Mouse (Mus musculus) macrophage (primary cell): Measurements from ENCODE around the gene Wdr61. TPM values are rescaled to one million over a fixed set of nuclear protein-coding genes. Genes with fewer than 3 reads are reported as not detected.
A peak's percentile ranks its signal among the peaks of the same experiment; 100 is the strongest.

ENCODE experiments used
- H3K27ac ChIP-seq: fragments of 350-480 bp; formaldehyde crosslinking; 2 replicates; pipeline ENCODE4 v1.9.0; 2021
- H3K36me3 ChIP-seq: fragments of 350-480 bp; formaldehyde crosslinking; 2 replicates; pipeline ENCODE4 v1.9.0; 2021; ENCODE audit errors: inconsistent target
- H3K4me3 ChIP-seq: fragments of 350-480 bp; formaldehyde crosslinking; 2 replicates; pipeline ENCODE4 v1.9.0; 2021; ENCODE audit errors: inconsistent target
- H3K79me2 ChIP-seq: fragments of 350-480 bp; formaldehyde crosslinking; 2 replicates; pipeline ENCODE4 v1.9.0; 2021; ENCODE audit errors: inconsistent target
- WGBS: methylation state at CpG from one replicate; pipeline ENCODE4 v1.1.7; 2026; ENCODE audit warnings: inconsistent platforms; ENCODE audit not compliant: missing documents; 5-methylcytosine and 5-hydroxymethylcytosine counted together
- polyA plus RNA-seq: library from polyadenylated mRNA; stranded (reverse); fragments of 250-400 nt; gene quantifications from 3 replicates; pipeline ENCODE4 v1.2.4, GENCODE M21; 2018; ENCODE audit warnings: inconsistent platforms
- total RNA-seq, 78 experiments: library from RNA; depleted of rRNA; stranded (reverse); fragments of 250-400 nt; gene quantifications; 1 replicate in 9 of 78; 2 replicates in 24 of 78; 3 replicates in 43 of 78; 4 replicates in 2 of 78; pipeline ENCODE4 v1.2.4; 2018; ENCODE audit warnings: inconsistent platforms in 56 of 78

Wdr61 gene
- 10 to 100 TPM in 24 of 26 experiments, 1 to 10 TPM in 2; 5.7 to 34.4 (median 23.9) TPM for total RNA-seq (2018; cell fraction: chromatin; rRNA removed)
- 10 to 100 TPM; 33.1 to 45.1 (median 40.3) TPM for total RNA-seq (2018; cell fraction: cytosol; rRNA removed)
- 10 to 100 TPM; 10.3 to 35.1 (median 19.3) TPM for total RNA-seq (2018; cell fraction: nucleus; rRNA removed)
- polyA plus RNA-seq, result 42.4 to 61.6 TPM (median 42.5 TPM) in 3 replicates

DNA sequence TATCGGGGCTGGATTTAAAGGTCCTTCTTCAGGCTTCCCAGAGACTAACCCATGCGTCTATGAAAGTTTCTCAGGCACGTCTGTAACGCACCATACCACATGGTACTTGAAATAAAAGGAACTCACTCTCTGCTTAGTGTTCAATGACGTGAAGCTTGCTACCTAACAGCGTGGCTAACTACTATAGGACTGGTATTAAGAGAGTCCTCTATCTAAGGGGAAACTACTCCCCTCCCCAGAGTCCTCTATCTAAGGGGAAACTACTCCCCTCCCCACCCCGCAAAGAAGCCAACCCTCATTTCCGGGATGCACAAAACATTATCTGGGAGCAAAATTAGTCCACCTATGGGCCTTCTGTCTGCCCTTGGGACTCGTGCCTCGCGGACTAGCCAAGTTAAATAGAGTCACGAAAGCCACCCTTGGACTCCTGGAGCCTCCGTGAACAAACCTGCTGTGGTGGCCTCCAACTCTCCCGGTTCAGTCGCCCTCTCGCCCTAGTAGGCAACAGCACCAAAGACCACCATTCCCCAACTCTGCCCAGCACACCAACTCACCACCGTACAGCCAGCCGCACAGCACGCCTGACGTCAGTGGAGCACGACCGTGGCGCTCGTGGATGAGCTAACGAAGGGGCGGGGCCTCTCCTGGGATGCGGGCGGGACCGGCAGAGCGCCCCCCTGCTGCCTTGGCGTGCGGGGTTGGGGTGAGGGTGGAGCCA is at the start of gene Wdr61:
Wdr61 (minus strand) TSS at position 599 of the 718 bp plus-strand sequence.
- WGBS, result 2% methylated on average over 32 of the region's 32 CpGs
- Histone ChIP-seq H3K36me3 (peaks cover 6% of the 10 kb centered on the region), H3K79me2 (peaks cover 38% of the 10 kb centered on the region), H3K27ac (peak within 1 kb of the TSS; percentile 40), H3K4me3 (peak within 1 kb of the TSS; percentile 94)

DNA sequence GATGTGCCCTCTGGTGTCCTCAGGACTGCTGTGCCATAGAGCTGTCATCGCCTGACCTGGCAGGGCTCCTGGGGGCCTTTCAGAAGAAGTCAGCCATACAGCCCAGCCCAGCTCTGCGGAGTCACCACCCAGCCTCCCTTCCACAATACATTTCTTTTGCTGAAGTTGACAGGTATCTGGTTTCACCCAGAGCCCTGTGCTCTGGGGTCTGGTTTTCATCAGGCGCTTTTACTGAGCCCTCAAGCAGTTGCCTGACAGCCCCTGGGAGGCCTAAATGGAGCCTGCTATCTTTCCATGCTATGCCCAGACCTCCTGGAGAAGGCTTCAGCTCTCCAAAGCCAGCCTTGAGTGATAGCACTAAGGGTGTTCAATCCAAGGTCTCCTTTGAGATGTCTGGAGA is 49.7 kb upstream of the Wdr61 start:
- H3K4me3 ChIP-seq, result no peak overlapping the region
- H3K36me3 ChIP-seq, result no peaks in the 10 kb centered on the region
- 80% methylated on average over 3 of the region's 3 CpGs for WGBS
- no peaks in the 10 kb centered on the region for H3K79me2 ChIP-seq
- H3K27ac ChIP-seq, result no peak overlapping the region

DNA sequence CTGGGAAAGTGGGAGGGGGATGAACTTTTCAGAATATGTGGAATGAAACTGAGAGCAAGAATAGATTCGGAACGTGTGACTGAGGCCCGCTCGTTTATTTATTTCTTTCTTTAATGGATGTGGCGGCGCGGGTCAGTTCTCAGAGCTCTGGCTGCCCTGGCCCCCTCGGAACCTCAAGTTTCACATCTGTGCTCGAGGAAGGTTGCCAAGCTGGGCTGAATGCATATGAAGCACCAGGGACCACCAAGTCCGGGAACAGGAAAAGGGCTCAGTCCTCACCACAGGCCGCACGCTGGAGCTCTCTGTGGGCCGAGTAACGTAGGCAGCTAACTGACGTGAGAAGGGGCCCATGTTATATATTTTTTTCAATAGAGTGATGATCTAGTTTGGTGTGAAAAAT is 48.2 kb upstream of the Wdr61 start:
- Histone ChIP-seq H3K36me3 (no peaks in the 10 kb centered on the region), H3K79me2 (no peaks in the 10 kb centered on the region), H3K4me3 (no peak overlapping the region), H3K27ac (no peak overlapping the region)
- 90% methylated on average over 15 of the region's 15 CpGs for WGBS

GRCm38 (mm10) chr9:54779280-54779679 is 45.0 kb upstream of the Wdr61 start:
- Histone ChIP-seq H3K27ac (no peak overlapping the region), H3K4me3 (no peak overlapping the region), H3K36me3 (no peaks in the 10 kb centered on the region), H3K79me2 (no peaks in the 10 kb centered on the region)
- WGBS, result 86% methylated on average over 8 of the region's 8 CpGs

DNA sequence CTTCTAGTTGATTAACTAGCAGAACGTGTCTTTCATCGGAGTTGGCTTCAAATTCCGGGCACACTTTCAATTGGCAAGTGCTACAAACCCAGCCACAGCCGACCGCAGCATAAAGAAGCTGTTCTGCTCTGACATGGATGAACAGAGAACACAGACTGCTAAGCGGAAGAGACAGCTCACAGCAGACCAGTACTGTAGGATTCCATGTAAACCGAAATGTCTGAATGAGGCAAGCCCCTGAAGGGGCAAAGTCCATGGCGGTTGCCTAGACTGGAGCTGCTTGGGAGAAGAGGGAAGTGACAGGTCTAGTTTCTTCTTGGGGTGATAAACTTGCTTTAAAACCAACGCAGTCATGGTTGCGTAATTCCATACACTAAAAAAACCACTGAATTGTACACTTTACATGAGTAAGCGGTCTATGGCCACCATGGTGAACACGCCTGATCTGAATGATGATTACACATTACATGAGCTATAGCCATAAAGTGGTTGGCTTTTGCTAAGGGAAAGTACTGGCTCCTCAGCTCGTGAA is 42.2 kb upstream of the Wdr61 start:
- Histone ChIP-seq H3K79me2 (no peaks in the 10 kb centered on the region), H3K4me3 (no peak overlapping the region), H3K27ac (no peak overlapping the region), H3K36me3 (no peaks in the 10 kb centered on the region)
- 64% methylated on average over 13 of the region's 13 CpGs for WGBS

- no peak overlapping the region for H3K4me3 ChIP-seq
- H3K27ac ChIP-seq, result no peak overlapping the region
- H3K79me2 ChIP-seq, result no peaks in the 10 kb centered on the region
- no peaks in the 10 kb centered on the region for H3K36me3 ChIP-seq
- WGBS, result 72% methylated on average over 11 of the region's 11 CpGs
These were observed 35.9 kb upstream of the Wdr61 start for GRCm38 (mm10) chr9:54770140-54770780.

- Histone ChIP-seq H3K4me3 (no peak overlapping the region), H3K27ac (no peak overlapping the region), H3K79me2 (no peaks in the 10 kb centered on the region), H3K36me3 (no peaks in the 10 kb centered on the region)
- 4% methylated on average over 41 of the region's 41 CpGs for WGBS
These were observed 31.2 kb upstream of the Wdr61 start for GRCm38 (mm10) chr9:54765336-54766085.

DNA sequence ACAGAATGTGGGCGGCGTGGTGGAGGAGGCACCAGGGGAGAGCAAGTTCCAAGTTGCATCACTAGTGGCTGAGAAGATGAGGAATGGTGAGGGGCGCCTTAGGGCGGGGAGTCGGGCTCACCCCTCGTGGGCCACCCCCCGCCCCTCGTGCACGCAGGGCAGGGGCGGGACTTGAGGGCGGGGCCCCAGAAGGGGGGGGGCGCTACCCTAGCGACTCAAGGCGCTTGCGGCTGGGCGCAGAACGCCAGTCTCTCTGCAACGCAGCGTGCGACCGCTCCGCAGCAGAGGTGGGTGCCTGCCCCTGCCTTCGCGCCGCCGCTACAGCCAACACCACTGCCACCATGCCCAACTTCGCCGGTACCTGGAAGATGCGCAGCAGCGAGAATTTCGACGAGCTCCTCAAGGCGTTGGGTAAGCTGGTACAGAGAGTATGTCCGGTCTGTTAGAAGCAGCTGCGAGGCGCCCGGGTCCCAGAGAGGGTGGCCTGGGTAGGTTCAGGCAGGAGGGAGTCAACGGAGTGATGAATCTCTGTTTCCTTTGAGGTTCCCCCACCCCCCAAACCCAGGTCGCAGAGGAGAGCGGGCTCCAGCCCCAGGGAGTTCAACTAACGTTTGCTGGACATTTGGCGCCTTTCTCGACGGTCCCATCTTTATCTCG is 30.4 kb upstream of the Wdr61 start, which contains the start of gene Crabp1:
Crabp1 (plus strand) TSS at position 188 of the 657 bp plus-strand sequence.
- no peaks in the 10 kb centered on the region for H3K36me3 ChIP-seq
- H3K4me3 ChIP-seq, result no peak within 1 kb of the TSS
- 3% methylated on average over 45 of the region's 45 CpGs for WGBS
- no peaks in the 10 kb centered on the region for H3K79me2 ChIP-seq
- no peak within 1 kb of the TSS for H3K27ac ChIP-seq

DNA sequence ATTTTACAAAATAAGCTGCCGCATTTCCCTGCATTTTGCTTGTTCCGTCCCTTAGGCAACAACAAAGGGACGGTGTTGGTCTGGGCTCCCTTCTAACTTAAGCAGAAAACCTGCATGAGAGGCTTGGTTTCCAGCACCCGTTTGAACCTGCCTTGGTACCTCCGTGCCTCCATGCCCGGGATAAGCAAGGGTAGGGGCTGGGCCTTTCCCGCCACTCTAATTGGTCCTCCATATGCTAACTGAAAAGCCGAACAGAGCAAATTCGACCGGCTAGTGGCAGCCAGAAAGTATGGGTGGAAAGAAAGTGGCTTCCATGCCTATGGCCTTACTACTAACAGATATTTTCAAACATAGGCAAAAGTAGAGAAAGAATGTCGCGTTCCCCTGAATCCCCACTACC is 29.8 kb upstream of the Wdr61 start:
- Histone ChIP-seq H3K36me3 (no peaks in the 10 kb centered on the region), H3K4me3 (no peak overlapping the region), H3K27ac (no peak overlapping the region), H3K79me2 (no peaks in the 10 kb centered on the region)
- WGBS, result 35% methylated on average over 12 of the region's 12 CpGs

- Histone ChIP-seq H3K27ac (no peak overlapping the region), H3K4me3 (no peak overlapping the region), H3K36me3 (no peaks in the 10 kb centered on the region), H3K79me2 (no peaks in the 10 kb centered on the region)
- 70% methylated on average over 6 of the region's 6 CpGs for WGBS
These were observed 25.3 kb upstream of the Wdr61 start for GRCm38 (mm10) chr9:54759592-54759991.

- Histone ChIP-seq H3K27ac (no peak overlapping the region), H3K36me3 (no peaks in the 10 kb centered on the region), H3K4me3 (no peak overlapping the region), H3K79me2 (no peaks in the 10 kb centered on the region)
- 64% methylated on average over 10 of the region's 11 CpGs for WGBS
These were observed 18.6 kb upstream of the Wdr61 start for GRCm38 (mm10) chr9:54752944-54753295.

GRCm38 (mm10) chr9:54752201-54752943 is 18.1 kb upstream of the Wdr61 start:
- Histone ChIP-seq H3K4me3 (no peak overlapping the region), H3K79me2 (no peaks in the 10 kb centered on the region), H3K36me3 (no peaks in the 10 kb centered on the region), H3K27ac (no peak overlapping the region)
- WGBS, result 81% methylated on average over 21 of the region's 21 CpGs

- no peak overlapping the region for H3K4me3 ChIP-seq
- 80% methylated on average over 2 of the region's 2 CpGs for WGBS
- H3K27ac ChIP-seq, result no peak overlapping the region
- H3K36me3 ChIP-seq, result no peaks in the 10 kb centered on the region
- no peaks in the 10 kb centered on the region for H3K79me2 ChIP-seq
These were observed 17.4 kb upstream of the Wdr61 start for GRCm38 (mm10) chr9:54751684-54752083.
